Mouse (Mus musculus) MEL (cell line): ENCODE measurements at regions not wholly inside any gene's neighbourhood (a gene's known extent, or its start where the extent isn't known, plus 50 kb on each side); places are given as distances from the start of the nearest gene placed in this dataset.

ENCODE experiments used
- DNase-seq: peaks from one replicate; pipeline ENCODE4 v3.0.0; 2011; ENCODE audit warnings: low read depth, low spot score
- H3K27ac ChIP-seq: 2 replicates; pipeline ENCODE4 v1.5.1; 2012; ENCODE audit warnings: low read depth, mild to moderate bottlenecking, control low read depth, low read length, moderate library complexity; ENCODE audit not compliant: control insufficient read depth
- H3K27me3 ChIP-seq, 2 experiments: fragments of 150-350 bp in 1 of 2; sonication (generic) in 1 of 2; 2 replicates each; pipeline ENCODE4 v1.6.1; 2012; ENCODE audit warnings: low read length in 2 of 2, mild to moderate bottlenecking in 2 of 2, improper control_type of control experiment in 1 of 2, moderate library complexity in 1 of 2; ENCODE audit not compliant: insufficient read depth in 2 of 2, control insufficient read depth in 1 of 2
- H3K36me3 ChIP-seq, 2 experiments: 2 replicates each; pipeline ENCODE4 v1.6.1; 2012 to 2014; ENCODE audit warnings: low read length in 2 of 2, improper control_type of control experiment in 1 of 2, inconsistent platforms in 1 of 2, mild to moderate bottlenecking in 1 of 2; ENCODE audit not compliant: insufficient read depth in 2 of 2, control insufficient read depth in 1 of 2
- H3K4me1 ChIP-seq, 2 experiments: fragments of 150-350 bp in 1 of 2; sonication (generic) in 1 of 2; 2 replicates each; pipeline ENCODE4 v1.6.1; 2012; ENCODE audit warnings: low read length in 2 of 2, improper control_type of control experiment in 1 of 2, mild to moderate bottlenecking in 1 of 2; ENCODE audit not compliant: insufficient read depth in 2 of 2, control insufficient read depth in 1 of 2
- H3K4me3 ChIP-seq, 2 experiments: fragments of 150-350 bp in 1 of 2; sonication (generic) in 1 of 2; 2 replicates each; pipeline ENCODE4 v1.5.1; 2012; ENCODE audit warnings: low read depth in 2 of 2, low read length in 2 of 2, mild to moderate bottlenecking in 2 of 2, moderate library complexity in 2 of 2, control low read depth in 1 of 2, improper control_type of control experiment in 1 of 2; ENCODE audit not compliant: control insufficient read depth in 1 of 2, insufficient read depth in 1 of 2
- H3K79me2 ChIP-seq: 2 replicates; pipeline ENCODE4 v1.6.1; 2012; ENCODE audit warnings: mild to moderate bottlenecking, low read length, moderate library complexity; ENCODE audit not compliant: control insufficient read depth, poor library complexity, insufficient read depth
- H3K9ac ChIP-seq: 2 replicates; pipeline ENCODE4 v1.6.1; 2012; ENCODE audit warnings: low read depth, mild to moderate bottlenecking, control low read depth, low read length, moderate library complexity; ENCODE audit not compliant: control insufficient read depth, poor library complexity, severe bottlenecking
- H3K9me3 ChIP-seq: fragments of 150-350 bp; sonication (generic); replicated peaks from 2 replicates; pipeline ENCODE4 v1.6.1; 2012; ENCODE audit warnings: mild to moderate bottlenecking, low read length, improper control_type of control experiment, moderate library complexity; ENCODE audit not compliant: insufficient read depth
- BHLHE40 ChIP-seq: IDR thresholded peaks from 2 replicates; pipeline ENCODE4 v1.6.1; 2012; ENCODE audit warnings: low read depth, mild to moderate bottlenecking, inconsistent platforms, low read length, improper control_type of control experiment, borderline replicate concordance
- CHD2 ChIP-seq: IDR thresholded peaks from 2 replicates; pipeline ENCODE4 v1.6.1; 2011; ENCODE audit warnings: low read length, improper control_type of control experiment
- CTCF ChIP-seq, 3 experiments: IDR thresholded peaks in 2 of 3; conservative IDR thresholded peaks in 1 of 3; 2 replicates each; pipeline ENCODE4 v1.5.1; 2011 to 2012; ENCODE audit warnings: low read length in 3 of 3, low read depth in 2 of 3, mild to moderate bottlenecking in 2 of 3, improper control_type of control experiment in 1 of 3, inconsistent platforms in 1 of 3, mixed read lengths in 1 of 3, moderate library complexity in 1 of 3; ENCODE audit not compliant: control insufficient read depth in 1 of 3, insufficient read depth in 1 of 3, poor library complexity in 1 of 3, severe bottlenecking in 1 of 3
- ELF1 ChIP-seq: IDR thresholded peaks from 2 replicates; pipeline ENCODE4 v1.6.1; 2014; ENCODE audit warnings: low read depth, mild to moderate bottlenecking, inconsistent platforms, low read length, improper control_type of control experiment, moderate library complexity
- EP300 ChIP-seq, 2 experiments: IDR thresholded peaks; 2 replicates each; pipeline ENCODE4 v1.6.1; 2011; ENCODE audit warnings: improper control_type of control experiment in 2 of 2, low read length in 2 of 2, low read depth in 1 of 2, mild to moderate bottlenecking in 1 of 2
- ETS1 ChIP-seq: IDR thresholded peaks from 2 replicates; pipeline ENCODE4 v1.6.1; 2012; ENCODE audit warnings: low read depth, mild to moderate bottlenecking, inconsistent platforms, low read length, improper control_type of control experiment, moderate library complexity
- GABPA ChIP-seq: IDR thresholded peaks from 2 replicates; pipeline ENCODE4 v1.6.1; 2012; ENCODE audit warnings: low read depth, mild to moderate bottlenecking, inconsistent platforms, low read length, improper control_type of control experiment, moderate library complexity
- HCFC1 ChIP-seq: IDR thresholded peaks from 2 replicates; pipeline ENCODE4 v1.6.1; 2012; ENCODE audit warnings: low read depth, mild to moderate bottlenecking, inconsistent platforms, low read length, improper control_type of control experiment, moderate library complexity
- MAFK ChIP-seq: IDR thresholded peaks from 2 replicates; pipeline ENCODE4 v1.6.1; 2011; ENCODE audit warnings: low read depth, mild to moderate bottlenecking, low read length, improper control_type of control experiment, borderline replicate concordance
- MAZ ChIP-seq: IDR thresholded peaks from 2 replicates; pipeline ENCODE4 v1.6.1; 2012; ENCODE audit warnings: low read depth, mild to moderate bottlenecking, inconsistent platforms, low read length, improper control_type of control experiment
- MEF2A ChIP-seq: IDR thresholded peaks from 2 replicates; pipeline ENCODE4 v1.6.1; 2014; ENCODE audit warnings: low read depth, mild to moderate bottlenecking, inconsistent platforms, low read length, improper control_type of control experiment; ENCODE audit not compliant: poor library complexity, insufficient replicate concordance, severe bottlenecking; ENCODE audit errors: extremely low read depth
- MXI1 ChIP-seq: IDR thresholded peaks from 2 replicates; pipeline ENCODE4 v1.6.1; 2011; ENCODE audit warnings: mild to moderate bottlenecking, low read depth, low read length, improper control_type of control experiment
- NELFE ChIP-seq: IDR thresholded peaks from 2 replicates; pipeline ENCODE4 v1.6.1; 2011; ENCODE audit warnings: low read depth, low read length, improper control_type of control experiment
- NRF1 ChIP-seq: IDR thresholded peaks from 2 replicates; pipeline ENCODE4 v1.6.1; 2014; ENCODE audit warnings: low read depth, mild to moderate bottlenecking, inconsistent platforms, low read length, improper control_type of control experiment, moderate library complexity; ENCODE audit not compliant: poor library complexity, insufficient read depth, severe bottlenecking
- POLR2AphosphoS2 ChIP-seq: IDR thresholded peaks from 2 replicates; pipeline ENCODE4 v1.6.1; 2011; ENCODE audit warnings: low read length, improper control_type of control experiment
- RAD21 ChIP-seq: IDR thresholded peaks from 2 replicates; pipeline ENCODE4 v1.6.1; 2011; ENCODE audit warnings: mild to moderate bottlenecking, low read depth, low read length, improper control_type of control experiment
- SIN3A ChIP-seq: IDR thresholded peaks from 2 replicates; pipeline ENCODE4 v1.6.1; 2012; ENCODE audit warnings: low read length, improper control_type of control experiment, inconsistent platforms
- SMC3 ChIP-seq: IDR thresholded peaks from 2 replicates; pipeline ENCODE4 v1.6.1; 2011; ENCODE audit warnings: low read depth, low read length, improper control_type of control experiment
- TAL1 ChIP-seq: IDR thresholded peaks from 2 replicates; pipeline ENCODE4 v1.6.1; 2012; ENCODE audit warnings: mild to moderate bottlenecking, inconsistent platforms, low read length, moderate library complexity, mixed read lengths
- TBP ChIP-seq: IDR thresholded peaks from 2 replicates; pipeline ENCODE4 v1.8.0; 2011; ENCODE audit warnings: low read depth, low read length, improper control_type of control experiment
- USF1 ChIP-seq: IDR thresholded peaks from 2 replicates; pipeline ENCODE4 v1.6.1; 2014; ENCODE audit warnings: low read depth, mild to moderate bottlenecking, inconsistent platforms, low read length, improper control_type of control experiment, moderate library complexity
- ZC3H11A ChIP-seq: IDR thresholded peaks from 2 replicates; pipeline ENCODE4 v1.6.1; 2012; ENCODE audit warnings: low read depth, mild to moderate bottlenecking, inconsistent platforms, low read length, improper control_type of control experiment
- ZMIZ1 ChIP-seq: IDR thresholded peaks from 2 replicates; pipeline ENCODE4 v1.6.1; 2012; ENCODE audit warnings: low read depth, mild to moderate bottlenecking, inconsistent platforms, low read length, improper control_type of control experiment, moderate library complexity
- ZNF384 ChIP-seq: IDR thresholded peaks from 2 replicates; pipeline ENCODE4 v1.6.1; 2012; ENCODE audit warnings: low read depth, mild to moderate bottlenecking, inconsistent platforms, low read length, improper control_type of control experiment

DNA sequence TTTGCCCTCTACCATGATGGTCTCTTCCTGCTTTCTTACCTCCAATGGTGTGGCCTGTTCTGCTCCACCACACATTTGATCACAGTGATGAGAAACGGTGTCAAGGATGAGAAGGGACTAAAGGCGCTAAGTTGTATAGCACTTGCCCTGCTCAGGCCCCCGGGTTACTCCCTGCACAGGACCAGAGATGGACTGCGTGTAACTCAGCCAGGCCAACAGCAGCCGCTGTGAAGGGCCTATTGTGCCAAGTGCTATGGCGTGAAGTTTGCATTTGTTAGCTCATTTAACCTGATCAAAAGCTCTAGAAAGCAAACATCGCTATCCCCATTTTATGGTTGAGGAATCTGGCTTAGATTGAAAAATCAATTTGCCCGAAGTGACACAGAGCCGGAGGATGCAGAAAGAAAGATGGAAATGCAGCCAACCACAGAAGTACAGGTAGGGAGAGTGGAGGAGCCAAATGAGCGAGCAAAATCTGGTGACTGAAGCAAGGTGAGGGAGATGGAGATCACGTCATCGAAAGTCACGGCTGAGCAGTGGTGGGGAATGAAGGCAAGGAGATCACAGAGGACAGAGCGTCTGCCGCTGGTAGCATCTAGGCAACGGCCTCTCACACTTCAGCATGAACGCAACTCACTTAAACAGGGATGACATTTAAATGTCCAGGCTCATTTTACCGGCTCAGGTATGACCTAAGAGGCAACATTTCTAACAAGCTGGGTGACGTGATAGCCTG lies 78.3 kb upstream of the Fer start:
- no peak for DNase-seq
- TF ChIP-seq HCFC1: no peak
- no peak for TF ChIP-seq NELFE
- TF ChIP-seq SIN3A: no peak
- TF ChIP-seq CHD2: no peak
- TF ChIP-seq EP300 (IDR thresholded peaks at IDR 0.05; ENCODE audit: low read depth in 1 of 2, low read length in 2 of 2): no peak
- no peak for TF ChIP-seq MXI1
- no peak for TF ChIP-seq ETS1
- no peak for TF ChIP-seq GABPA
- Histone ChIP-seq H3K9me3 (no peaks in the 10 kb centered on the region), H3K36me3 (no peaks in the 10 kb centered on the region), H3K79me2 (no peaks in the 10 kb centered on the region), H3K4me1 (no peaks in the 10 kb centered on the region), H3K4me3 (no peak overlapping the region), H3K27me3 (no peaks in the 10 kb centered on the region), H3K27ac (no peak overlapping the region), H3K9ac (no peak overlapping the region)

- TF ChIP-seq CTCF (IDR thresholded peaks at IDR 0.05 in 2 of 3, conservative IDR thresholded peaks at IDR 0.05 in 1 of 3; ENCODE audit: control insufficient read depth in 1 of 3, insufficient read depth in 1 of 3, low read depth in 2 of 3, low read length in 3 of 3, poor library complexity in 1 of 3, severe bottlenecking in 1 of 3): peak; percentile 24 to 42 (median 36); a peak in 4 of 6 replicates
- TF ChIP-seq NELFE: no peak
- TF ChIP-seq RAD21: peak; percentile 31
- TF ChIP-seq SMC3: peak; percentile 20; the same call in 1 of the 2 replicates
- Histone ChIP-seq H3K79me2 (no peaks in the 10 kb centered on the region), H3K4me1 (no peaks in the 10 kb centered on the region), H3K27ac (no peak overlapping the region), H3K36me3 (no peaks in the 10 kb centered on the region), H3K9me3 (no peaks in the 10 kb centered on the region), H3K27me3 (no peaks in the 10 kb centered on the region), H3K9ac (no peak overlapping the region), H3K4me3 (no peak overlapping the region)
- DNase-seq: peak; percentile 20
Measured at GRCm38 (mm10) chr17:63786444-63786843, 76.4 kb upstream of the Fer start.

DNA sequence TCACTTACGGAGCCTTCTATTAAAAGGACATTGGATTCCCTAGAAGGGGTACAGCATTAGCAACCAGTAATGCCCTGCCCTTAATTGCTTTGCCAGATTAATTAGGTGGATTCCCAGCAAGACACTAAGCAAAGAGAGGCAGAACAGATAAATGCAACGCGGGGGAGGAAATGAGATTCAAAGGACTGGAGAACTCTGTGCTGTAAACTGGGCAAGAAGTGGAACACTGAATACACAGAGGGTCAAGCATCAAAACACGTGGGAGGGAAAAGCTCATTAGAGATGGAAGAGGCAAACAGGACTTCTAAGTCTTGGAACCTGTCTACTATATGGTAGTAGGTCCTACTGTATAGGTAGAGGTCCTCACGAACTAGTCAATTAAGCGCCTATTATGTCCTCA lies 68.5 kb upstream of the Fer start:
- no peaks in the 10 kb centered on the region for H3K9me3 ChIP-seq
- no peaks in the 10 kb centered on the region for H3K27me3 ChIP-seq
- no peak for DNase-seq
- H3K79me2 ChIP-seq: no peaks in the 10 kb centered on the region
- no peak overlapping the region for H3K9ac ChIP-seq
- H3K4me3 ChIP-seq: no peak overlapping the region
- TF ChIP-seq MEF2A: no peak
- TF ChIP-seq ZMIZ1: no peak
- TF ChIP-seq USF1: no peak
- no peak for TF ChIP-seq NELFE
- no peak for TF ChIP-seq TAL1
- TF ChIP-seq TBP: no peak
- no peak for TF ChIP-seq MXI1
- TF ChIP-seq ELF1: no peak
- no peak for TF ChIP-seq ZNF384
- TF ChIP-seq MAFK: no peak
- no peak for TF ChIP-seq SMC3
- no peak for TF ChIP-seq MAZ
- TF ChIP-seq BHLHE40: no peak
- no peak for TF ChIP-seq POLR2AphosphoS2
- TF ChIP-seq RAD21: no peak
- TF ChIP-seq NRF1: no peak
- no peak for TF ChIP-seq ZC3H11A
- H3K4me1 ChIP-seq: no peaks in the 10 kb centered on the region
- H3K36me3 ChIP-seq: no peaks in the 10 kb centered on the region
- H3K27ac ChIP-seq: no peak overlapping the region
